Mouse (Mus musculus): ENCODE measurements at regions not wholly inside any gene's neighbourhood (a gene's known extent, or its start where the extent isn't known, plus 50 kb on each side); places are given as distances from the start of the nearest gene placed in this dataset.

DNA sequence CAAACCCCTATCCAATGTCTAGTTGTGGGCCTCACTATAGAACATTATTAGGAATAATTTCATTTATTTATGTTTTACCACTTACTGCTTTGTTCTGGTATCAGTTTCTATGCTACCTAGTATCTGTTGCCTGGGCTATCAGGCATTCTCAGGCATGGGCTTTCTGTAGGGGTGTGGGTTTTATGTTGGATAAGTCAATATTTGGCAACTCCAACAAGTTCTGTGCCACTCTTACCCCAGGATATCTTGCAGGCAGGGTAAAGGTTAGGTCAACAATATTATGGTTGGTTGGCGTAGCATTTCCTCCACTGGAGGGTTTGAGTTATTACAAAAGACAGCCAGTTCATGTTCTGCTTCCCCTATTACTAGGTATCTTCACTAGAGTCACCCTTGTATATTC, 65.8 kb downstream of the Smim10l1 start:
- no peak for DNase-seq (ENCODE audit: low read depth)

DNA sequence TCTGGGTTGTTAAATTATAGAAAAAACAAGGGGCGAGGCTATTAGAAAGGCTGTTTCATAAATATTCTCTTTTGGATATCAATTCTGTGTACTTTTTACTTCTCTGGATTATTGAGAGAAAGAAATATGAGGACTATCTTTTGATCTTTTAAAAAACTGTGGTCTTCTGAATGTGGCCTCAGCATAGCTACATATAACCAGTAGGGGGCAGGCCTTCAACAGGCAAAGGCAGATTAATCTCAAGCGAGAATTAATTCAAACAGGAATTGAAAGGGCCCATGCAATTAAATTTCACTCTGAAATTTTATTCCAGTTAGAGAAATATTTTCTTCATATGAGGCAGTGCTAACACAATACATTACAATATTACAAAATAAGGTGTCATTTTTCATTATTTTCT, 66.6 kb downstream of the Smim10l1 start:
- DNase-seq (ENCODE audit: low read depth) = peak; percentile 48

DNA sequence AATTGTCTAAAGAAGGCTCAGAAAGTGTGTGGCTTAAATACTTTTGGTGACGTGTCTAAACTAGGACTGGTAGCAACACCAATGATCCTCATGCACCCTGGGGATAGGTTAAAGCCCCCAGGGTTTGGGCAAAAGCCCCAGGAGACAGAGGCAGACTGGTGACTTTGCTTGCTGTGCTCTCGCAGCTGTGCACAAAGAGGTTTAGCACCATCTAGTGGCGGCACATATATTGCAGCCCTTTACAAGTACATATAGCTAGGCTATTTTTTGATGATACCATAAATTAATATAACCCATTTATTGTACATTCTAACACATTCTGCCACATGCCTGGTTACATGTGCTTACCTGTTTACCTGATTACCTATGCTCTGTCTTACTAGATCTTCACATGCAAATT, 85.8 kb upstream of the 5530400C23Rik start:
- peak; percentile 19 for DNase-seq (ENCODE audit: low read depth)
